Mouse (Mus musculus): ENCODE measurements around the gene Rgs9. TPM values are rescaled to one million over a fixed set of nuclear protein-coding genes. Genes with fewer than 3 reads are reported as not detected.

The Rgs9 gene
- polyA plus RNA-seq, 1 experiment from 2014 or later, result 9.7 TPM

DNA sequence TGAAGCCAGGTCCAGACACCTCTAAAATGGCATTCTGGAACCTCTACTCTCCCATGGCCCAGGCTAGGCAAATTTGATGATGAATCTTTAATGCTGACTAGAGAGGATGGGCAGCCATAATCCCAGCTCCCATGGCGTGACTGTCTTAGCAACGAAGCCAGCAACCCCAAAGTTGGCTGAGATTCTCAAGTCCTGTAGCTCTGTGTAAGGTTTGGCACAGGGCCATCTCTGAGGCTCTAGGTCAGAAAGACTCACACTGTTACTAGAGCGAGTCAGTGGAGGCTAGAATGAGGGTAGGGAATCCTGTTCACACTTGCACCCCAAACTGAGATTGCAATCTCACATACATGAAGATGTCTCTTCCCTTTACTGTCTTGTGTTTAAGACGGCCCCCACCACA, 57.8 kb downstream of the Rgs9 start:
- Histone ChIP-seq H3K9ac (replicated peaks; ENCODE audit: low read length) (no peak overlapping the region), H3K4me2 (ENCODE audit: low read length) (no peak overlapping the region), H3K27me3 (ENCODE audit: control insufficient read depth, insufficient read depth, low read length) (no peaks in the 10 kb centered on the region), H3K4me1 (ENCODE audit: control insufficient read depth, insufficient read depth, low read length) (peaks cover 4% of the 10 kb centered on the region; the same call in 1 of the 2 replicates), H3K27ac (replicated peaks; ENCODE audit: low read depth, low read length) (no peak overlapping the region), H3K36me3 (ENCODE audit: control insufficient read depth, insufficient read depth, low read length) (no peaks in the 10 kb centered on the region; the same call in 1 of the 2 replicates), H3K4me3 (replicated peaks; ENCODE audit: low read depth, low read length) (no peak overlapping the region), H3K9me3 (ENCODE audit: control insufficient read depth, low read length) (no peaks in the 10 kb centered on the region)
- ATAC-seq (ENCODE audit: low FRiP score, low TSS enrichment) (no peak), DNase-seq (peak; percentile 60)
- 75% methylated on average over 4 of the region's 4 CpGs for WGBS

GRCm38 (mm10) chr11:109238671-109239070, 59.3 kb downstream of the Rgs9 start:
- no peaks in the 10 kb centered on the region for H3K4me1 ChIP-seq (ENCODE audit: control insufficient read depth, insufficient read depth, low read length)
- ATAC-seq (ENCODE audit: low FRiP score, low TSS enrichment) (no peak), DNase-seq (no peak)
- H3K9ac ChIP-seq (replicated peaks; ENCODE audit: low read length), result no peak overlapping the region
- H3K4me2 ChIP-seq (ENCODE audit: low read length), result no peak overlapping the region
- 88% methylated on average over 6 of the region's 6 CpGs for WGBS
- H3K27ac ChIP-seq (replicated peaks; ENCODE audit: low read depth, low read length), result no peak overlapping the region
- H3K4me3 ChIP-seq (replicated peaks; ENCODE audit: low read depth, low read length), result no peak overlapping the region
- H3K27me3 ChIP-seq (ENCODE audit: control insufficient read depth, insufficient read depth, low read length), result no peaks in the 10 kb centered on the region
- H3K9me3 ChIP-seq (ENCODE audit: control insufficient read depth, low read length), result no peaks in the 10 kb centered on the region
- no peaks in the 10 kb centered on the region; the same call in 1 of the 2 replicates for H3K36me3 ChIP-seq (ENCODE audit: control insufficient read depth, insufficient read depth, low read length)

DNA sequence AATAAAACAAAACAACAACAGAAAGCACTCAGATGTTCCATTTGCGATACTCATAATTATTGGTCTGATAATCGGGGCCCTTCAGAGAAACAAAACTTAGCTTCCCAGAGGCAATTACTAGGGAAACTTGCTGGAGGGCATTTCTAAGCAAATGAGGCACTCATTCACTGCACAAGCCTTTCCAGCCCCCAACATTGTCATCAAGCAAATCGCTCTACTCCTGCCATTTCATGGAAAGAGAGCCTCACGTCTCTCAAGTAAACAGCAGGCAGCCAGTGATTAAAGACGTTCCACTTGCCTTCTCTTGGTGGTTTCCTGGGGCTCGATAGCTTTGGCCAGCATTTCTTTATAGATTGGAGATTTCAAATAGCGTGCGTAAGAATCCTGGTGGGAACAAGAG, 60.1 kb downstream of the Rgs9 start:
- Histone ChIP-seq H3K9ac (replicated peaks; ENCODE audit: low read length) (no peak overlapping the region), H3K36me3 (ENCODE audit: control insufficient read depth, insufficient read depth, low read length) (no peaks in the 10 kb centered on the region; the same call in 1 of the 2 replicates), H3K4me2 (ENCODE audit: low read length) (no peak overlapping the region), H3K4me1 (ENCODE audit: control insufficient read depth, insufficient read depth, low read length) (no peaks in the 10 kb centered on the region), H3K4me3 (replicated peaks; ENCODE audit: low read depth, low read length) (no peak overlapping the region), H3K27ac (replicated peaks; ENCODE audit: low read depth, low read length) (no peak overlapping the region), H3K9me3 (ENCODE audit: control insufficient read depth, low read length) (no peaks in the 10 kb centered on the region), H3K27me3 (ENCODE audit: control insufficient read depth, insufficient read depth, low read length) (no peaks in the 10 kb centered on the region)
- DNase-seq (peak; percentile 26), ATAC-seq (ENCODE audit: low FRiP score, low TSS enrichment) (no peak)
- 49% methylated on average over 8 of the region's 8 CpGs for WGBS

DNA sequence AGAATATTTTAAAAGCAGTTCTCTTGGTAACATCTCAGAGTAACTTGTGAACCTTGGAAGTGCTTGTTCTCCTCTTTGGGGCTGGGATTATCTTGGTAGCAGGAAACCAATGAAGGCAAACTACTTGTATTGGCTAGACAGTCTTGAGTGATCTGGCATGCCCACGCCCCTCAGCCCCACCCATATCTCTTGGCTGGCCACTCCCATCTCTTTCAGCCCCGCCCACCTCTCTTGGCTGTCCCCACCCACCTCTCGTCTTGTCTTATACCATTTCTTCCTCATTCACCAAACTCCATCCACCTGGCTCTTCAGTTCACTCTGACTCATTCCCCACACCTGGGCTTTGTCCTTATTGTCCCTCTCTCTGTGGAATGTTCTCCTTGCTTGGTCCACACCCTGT, 64.3 kb downstream of the Rgs9 start:
- H3K9me3 ChIP-seq (ENCODE audit: control insufficient read depth, low read length), result no peaks in the 10 kb centered on the region
- H3K4me3 ChIP-seq (replicated peaks; ENCODE audit: low read depth, low read length), result no peak overlapping the region
- no peak overlapping the region for H3K9ac ChIP-seq (replicated peaks; ENCODE audit: low read length)
- H3K36me3 ChIP-seq (ENCODE audit: control insufficient read depth, insufficient read depth, low read length), result no peaks in the 10 kb centered on the region
- 85% methylated on average over 3 of the region's 3 CpGs for WGBS
- no peaks in the 10 kb centered on the region for H3K27me3 ChIP-seq (ENCODE audit: control insufficient read depth, insufficient read depth, low read length)
- no peak for DNase-seq
- no peaks in the 10 kb centered on the region for H3K4me1 ChIP-seq (ENCODE audit: control insufficient read depth, insufficient read depth, low read length)
- H3K27ac ChIP-seq (replicated peaks; ENCODE audit: low read depth, low read length), result no peak overlapping the region
- ATAC-seq (ENCODE audit: low FRiP score, low TSS enrichment), result no peak
- H3K4me2 ChIP-seq (ENCODE audit: low read length), result no peak overlapping the region

DNA sequence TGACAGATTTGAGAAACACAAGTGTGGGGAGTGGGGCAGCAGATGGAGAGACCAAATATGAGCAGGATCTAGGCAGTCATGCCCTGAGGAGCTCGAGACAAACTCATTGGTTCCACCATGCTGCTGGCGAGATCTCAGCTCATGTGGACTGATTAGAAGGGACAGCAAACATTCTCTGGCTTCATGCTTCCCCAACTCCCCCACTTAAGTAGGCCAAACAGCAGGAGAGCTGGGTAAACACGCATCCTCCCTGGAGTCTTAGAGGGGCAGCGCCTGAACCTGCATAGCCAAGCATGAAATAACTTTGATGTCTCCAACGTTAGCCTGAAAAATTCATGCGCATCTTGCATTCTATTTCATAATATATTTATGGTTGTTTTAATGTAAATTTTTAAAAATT, 65.1 kb downstream of the Rgs9 start:
- no peak for DNase-seq
- Histone ChIP-seq H3K4me3 (replicated peaks; ENCODE audit: low read depth, low read length) (no peak overlapping the region), H3K9me3 (ENCODE audit: control insufficient read depth, low read length) (no peaks in the 10 kb centered on the region), H3K4me2 (ENCODE audit: low read length) (no peak overlapping the region), H3K4me1 (ENCODE audit: control insufficient read depth, insufficient read depth, low read length) (no peaks in the 10 kb centered on the region), H3K27ac (replicated peaks; ENCODE audit: low read depth, low read length) (no peak overlapping the region), H3K27me3 (ENCODE audit: control insufficient read depth, insufficient read depth, low read length) (no peaks in the 10 kb centered on the region), H3K36me3 (ENCODE audit: control insufficient read depth, insufficient read depth, low read length) (no peaks in the 10 kb centered on the region), H3K9ac (replicated peaks; ENCODE audit: low read length) (no peak overlapping the region)
- 77% methylated on average over 6 of the region's 6 CpGs for WGBS
- no peak for ATAC-seq (ENCODE audit: low FRiP score, low TSS enrichment)

- Histone ChIP-seq H3K36me3 (ENCODE audit: control insufficient read depth, insufficient read depth, low read length) (no peaks in the 10 kb centered on the region), H3K4me1 (ENCODE audit: control insufficient read depth, insufficient read depth, low read length) (no peaks in the 10 kb centered on the region), H3K27me3 (ENCODE audit: control insufficient read depth, insufficient read depth, low read length) (no peaks in the 10 kb centered on the region), H3K27ac (replicated peaks; ENCODE audit: low read depth, low read length) (no peak overlapping the region), H3K4me3 (replicated peaks; ENCODE audit: low read depth, low read length) (no peak overlapping the region), H3K4me2 (ENCODE audit: low read length) (no peak overlapping the region), H3K9ac (replicated peaks; ENCODE audit: low read length) (no peak overlapping the region), H3K9me3 (ENCODE audit: control insufficient read depth, low read length) (no peaks in the 10 kb centered on the region)
- no peak for DNase-seq
- WGBS, result 87% methylated on average over 12 of the region's 12 CpGs
- no peak for ATAC-seq (ENCODE audit: low FRiP score, low TSS enrichment)
Measured at GRCm38 (mm10) chr11:109227139-109227538, 70.8 kb downstream of the Rgs9 start.

GRCm38 (mm10) chr11:109221209-109222007, 76.5 kb downstream of the Rgs9 start:
- Histone ChIP-seq H3K4me1 (ENCODE audit: control insufficient read depth, insufficient read depth, low read length) (peaks cover 14% of the 10 kb centered on the region), H3K36me3 (ENCODE audit: control insufficient read depth, insufficient read depth, low read length) (no peaks in the 10 kb centered on the region), H3K4me2 (ENCODE audit: low read length) (no peak overlapping the region), H3K9ac (replicated peaks; ENCODE audit: low read length) (no peak overlapping the region), H3K4me3 (replicated peaks; ENCODE audit: low read depth, low read length) (no peak overlapping the region), H3K27me3 (ENCODE audit: control insufficient read depth, insufficient read depth, low read length) (no peaks in the 10 kb centered on the region), H3K9me3 (ENCODE audit: control insufficient read depth, low read length) (no peaks in the 10 kb centered on the region), H3K27ac (replicated peaks; ENCODE audit: low read depth, low read length) (no peak overlapping the region)
- DNase-seq, result peak; percentile 67
- no peak for ATAC-seq (ENCODE audit: low FRiP score, low TSS enrichment)
- WGBS, result 38% methylated on average over 4 of the region's 4 CpGs

DNA sequence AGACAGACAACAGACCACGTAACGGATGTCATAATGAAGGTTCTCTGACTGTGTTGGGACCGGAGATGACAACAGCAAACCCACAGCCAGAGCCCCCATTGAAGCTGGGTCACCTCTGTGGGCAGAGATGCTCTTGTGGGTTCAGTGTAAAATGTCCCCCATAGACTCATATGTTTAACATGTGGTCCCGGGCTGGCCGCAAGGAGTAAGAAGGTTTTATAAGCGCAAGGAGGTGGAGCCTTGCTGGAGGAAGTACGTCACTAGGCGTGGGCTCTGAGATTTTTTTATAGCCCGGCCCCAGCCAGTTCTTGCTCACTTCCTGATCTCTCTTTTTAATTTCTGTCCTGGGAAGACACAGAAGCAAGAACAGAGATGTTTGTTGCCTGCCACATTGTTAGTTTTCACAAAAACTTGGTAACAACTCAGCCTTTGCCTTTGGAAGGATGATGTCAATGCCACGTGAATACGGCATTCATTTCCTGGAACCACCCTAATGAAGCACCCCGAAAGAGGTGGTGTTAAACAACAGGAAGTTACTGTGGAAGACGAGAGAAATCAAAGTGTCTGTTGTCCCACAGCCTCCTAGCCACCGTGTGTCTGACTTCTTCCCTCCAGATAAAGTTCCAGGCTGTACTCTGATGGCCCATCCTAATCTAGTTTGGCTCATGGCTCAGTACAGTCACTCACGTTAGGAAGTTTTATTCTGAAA, 79.1 kb downstream of the Rgs9 start:
- no peaks in the 10 kb centered on the region for H3K36me3 ChIP-seq (ENCODE audit: control insufficient read depth, insufficient read depth, low read length)
- no peak overlapping the region for H3K4me3 ChIP-seq (replicated peaks; ENCODE audit: low read depth, low read length)
- no peaks in the 10 kb centered on the region for H3K9me3 ChIP-seq (ENCODE audit: control insufficient read depth, low read length)
- DNase-seq (no peak), ATAC-seq (ENCODE audit: low FRiP score, low TSS enrichment) (no peak)
- no peaks in the 10 kb centered on the region for H3K27me3 ChIP-seq (ENCODE audit: control insufficient read depth, insufficient read depth, low read length)
- peak overlapping the region; percentile 83 for H3K27ac ChIP-seq (replicated peaks; ENCODE audit: low read depth, low read length)
- 77% methylated on average over 15 of the region's 15 CpGs for WGBS
- H3K4me2 ChIP-seq (ENCODE audit: low read length), result peak overlapping the region; percentile 32
- H3K9ac ChIP-seq (replicated peaks; ENCODE audit: low read length), result no peak overlapping the region; the same call in 1 of the 2 replicates
- H3K4me1 ChIP-seq (ENCODE audit: control insufficient read depth, insufficient read depth, low read length), result peaks cover 14% of the 10 kb centered on the region

All from midbrain, embryonic 14.5 days (tissue).